Mouse (Mus musculus): ENCODE measurements around the gene Map3k1. TPM values are rescaled to one million over a fixed set of nuclear protein-coding genes. Genes with fewer than 3 reads are reported as not detected.
"Not testable (repeated sequence)": the region's sequence is repeated elsewhere in the genome, so short reads cannot be mapped to it uniquely, and the experiment has no call there.

Gene Map3k1
- total RNA-seq, 2 experiments from 2014 or later, result 9.4 to 11.2 TPM

- TF ChIP-seq CTCF (conservative IDR thresholded peaks at IDR 0.05), result peak; percentile 87
- peak; percentile 24 to 69 for DNase-seq (ENCODE audit: low spot score in 2 of 2)
- no peak overlapping the region for H3K27ac ChIP-seq
- H3K4me3 ChIP-seq, result no peak overlapping the region
Measured at GRCm38 (mm10) chr13:111741991-111742615, 66.7 kb downstream of the Map3k1 start.

- no peak for DNase-seq (ENCODE audit: low spot score in 2 of 2)
- H3K27ac ChIP-seq, result no peak overlapping the region
- no peak for TF ChIP-seq CTCF (conservative IDR thresholded peaks at IDR 0.05)
- H3K4me3 ChIP-seq, result no peak overlapping the region
Measured at GRCm38 (mm10) chr13:111741204-111741990, 67.4 kb downstream of the Map3k1 start.

GRCm38 (mm10) chr13:111726898-111727297, 81.9 kb downstream of the Map3k1 start:
- Histone ChIP-seq H3K4me3 (no peak overlapping the region), H3K27ac (no peak overlapping the region)
- peak; percentile 34 for TF ChIP-seq CTCF (conservative IDR thresholded peaks at IDR 0.05)
- no peak for DNase-seq (ENCODE audit: low spot score in 2 of 2)

- Histone ChIP-seq H3K4me3 (peak overlapping the region; percentile 80), H3K27ac (peak overlapping the region; percentile 87)
- no peak for TF ChIP-seq CTCF (conservative IDR thresholded peaks at IDR 0.05)
- peak; percentile 91 to 93 for DNase-seq (ENCODE audit: low spot score in 2 of 2)
Measured at GRCm38 (mm10) chr13:111725165-111726077, 83.4 kb downstream of the Map3k1 start.

GRCm38 (mm10) chr13:111724811-111725164, 84.0 kb downstream of the Map3k1 start:
- no peak for DNase-seq (ENCODE audit: low spot score in 2 of 2)
- Histone ChIP-seq H3K4me3 (peak overlapping the region; percentile 80), H3K27ac (no peak overlapping the region)
- TF ChIP-seq CTCF (conservative IDR thresholded peaks at IDR 0.05), result no peak

GRCm38 (mm10) chr13:111719726-111720125, 89.1 kb downstream of the Map3k1 start:
- no peak overlapping the region for H3K27ac ChIP-seq
- no peak for DNase-seq (ENCODE audit: low spot score in 2 of 2)
- no peak overlapping the region for H3K4me3 ChIP-seq
- no peak for TF ChIP-seq CTCF (conservative IDR thresholded peaks at IDR 0.05)

GRCm38 (mm10) chr13:111710531-111710930, 98.3 kb downstream of the Map3k1 start:
- H3K4me3 ChIP-seq, result no peak overlapping the region
- no peak for TF ChIP-seq CTCF (conservative IDR thresholded peaks at IDR 0.05)
- DNase-seq (ENCODE audit: low spot score in 2 of 2), result no peak
- H3K27ac ChIP-seq, result no peak overlapping the region

GRCm38 (mm10) chr13:111703952-111704351, 104.8 kb downstream of the Map3k1 start:
- not testable (repeated sequence) for H3K27ac ChIP-seq; DNase-seq (ENCODE audit: low spot score in 2 of 2); H3K4me3 ChIP-seq

DNA sequence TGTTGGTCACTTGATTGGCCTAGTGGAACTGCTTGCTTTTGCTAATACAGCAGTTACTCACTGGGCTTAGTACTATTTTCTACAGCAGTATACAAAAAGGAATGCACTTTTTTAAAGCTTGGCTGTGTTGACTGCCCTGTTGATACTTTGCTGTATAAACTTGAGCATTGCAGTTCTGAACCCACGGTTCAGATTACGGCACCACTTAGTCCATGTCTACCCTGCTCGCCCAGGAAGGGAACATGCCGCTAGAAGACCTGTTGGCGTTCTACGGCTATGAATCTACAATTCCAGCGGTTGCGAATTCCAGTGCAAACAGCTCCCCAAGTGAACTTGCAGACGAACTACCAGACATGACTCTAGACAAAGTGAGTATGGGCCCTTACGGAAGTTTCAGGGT, 105.4 kb downstream of the Map3k1 start:
- no peak overlapping the region for H3K4me3 ChIP-seq
- no peak overlapping the region for H3K27ac ChIP-seq
- DNase-seq (ENCODE audit: low spot score in 2 of 2), result no peak
- TF ChIP-seq CTCF (conservative IDR thresholded peaks at IDR 0.05), result no peak

Other genes starting within 250 kb of the Map3k1 start
- not detected for gene Gm10198, start 216.2 kb downstream of the Map3k1 start, total RNA-seq (2021)
- 10 to 100 TPM; 27.7 to 30.3 TPM for gene Mier3, start 128.0 kb downstream of the Map3k1 start, total RNA-seq (2021)